Comparison of ENCODE assay signal across 30 mouse cellular contexts in genomic region chrX:9303455-9303854, GRCm38 (mm10). TPM values are rescaled to one million over a fixed set of nuclear protein-coding genes. Genes with fewer than 3 reads are reported as not detected.
DNase-seq lines count a peak whose midpoint lies in the region; ATAC-seq and TF ChIP-seq lines count a peak whose summit lies in the region.
"Had no signal": no experiment of that assay in that cellular context is flagged by ENCODE, and none has a peak within 500 bp of the region (broad histone marks: within the 10 kb centered on the region; RNA-seq: fewer than 3 reads in every experiment).

No protein-coding gene starts in this region.

- no peak for TF ChIP-seq EP300 in liver, postnatal 0 days (IDR thresholded peaks at IDR 0.05; ENCODE audit: low read depth)

- peaks cover 24% of the 10 kb centered on the region for H3K4me1 ChIP-seq in liver, embryonic 12.5 days
- H3K4me1 ChIP-seq in liver, postnatal 0 days (ENCODE audit: insufficient read depth), result no peaks in the 10 kb centered on the region
- peaks cover 28% of the 10 kb centered on the region for H3K4me1 ChIP-seq in liver, embryonic 13.5 days (replicated peaks)
- H3K4me1 ChIP-seq in liver, embryonic 16.5 days (ENCODE audit: control insufficient read depth, low read depth, low read length), result peaks cover 11% of the 10 kb centered on the region
- H3K4me1 ChIP-seq: hindbrain, embryonic 12.5 days; hindbrain, embryonic 15.5 days had no signal

- H3K9ac ChIP-seq in liver, embryonic 12.5 days, result no peak overlapping the region
- H3K9ac ChIP-seq in liver, postnatal 0 days (replicated peaks), result no peak overlapping the region
- 0 out of 2 replicates have a peak overlapping the region, but pooled peaks have one; percentile 6 for H3K9ac ChIP-seq in liver, embryonic 13.5 days
- H3K9ac ChIP-seq in liver, embryonic 16.5 days (ENCODE audit: low read depth, low read length), result no peak overlapping the region
- H3K9ac ChIP-seq: forebrain, postnatal 0 days; hindbrain, embryonic 12.5 days; hindbrain, embryonic 15.5 days had no signal

- WGBS in liver, embryonic 12.5 days (ENCODE audit: insufficient replicate concordance), result 38% methylated on average over 1 of the region's 1 CpGs
- WGBS in liver, postnatal 0 days (ENCODE audit: insufficient replicate concordance), result 37% methylated on average over 1 of the region's 1 CpGs
- 21% methylated on average over 1 of the region's 1 CpGs for WGBS in liver, embryonic 13.5 days (ENCODE audit: insufficient replicate concordance)
- WGBS in liver, embryonic 16.5 days (ENCODE audit: insufficient replicate concordance), result 25% methylated on average over 1 of the region's 1 CpGs

- H3K9me3 ChIP-seq in liver, embryonic 12.5 days (replicated peaks), result no peaks in the 10 kb centered on the region
- H3K9me3 ChIP-seq in liver, postnatal 0 days (ENCODE audit: low read length), result no peaks in the 10 kb centered on the region
- no peaks in the 10 kb centered on the region for H3K9me3 ChIP-seq in liver, embryonic 13.5 days (replicated peaks)
- no peaks in the 10 kb centered on the region for H3K9me3 ChIP-seq in liver, embryonic 16.5 days (replicated peaks; ENCODE audit: control insufficient read depth, low read length)
- H3K9me3 ChIP-seq: G1E; hindbrain, embryonic 12.5 days; hindbrain, embryonic 15.5 days had no signal

- H3K36me3 ChIP-seq in liver, embryonic 12.5 days, result peaks cover 3% of the 10 kb centered on the region
- H3K36me3 ChIP-seq in liver, postnatal 0 days (replicated peaks; ENCODE audit: insufficient read depth, low read length), result no peaks in the 10 kb centered on the region; the same call in 1 of the 2 replicates
- H3K36me3 ChIP-seq in liver, embryonic 13.5 days, result peaks cover 3% of the 10 kb centered on the region; the same call in 1 of the 2 replicates
- H3K36me3 ChIP-seq in liver, embryonic 16.5 days (ENCODE audit: control insufficient read depth, insufficient read depth), result no peaks in the 10 kb centered on the region; the same call in 1 of the 2 replicates
- H3K36me3 ChIP-seq: hindbrain, embryonic 12.5 days; hindbrain, embryonic 15.5 days had no signal

- TF ChIP-seq CTCF in liver, postnatal 0 days (IDR thresholded peaks at IDR 0.05; ENCODE audit: low read depth), result no peak

- no peak overlapping the region for H3K4me3 ChIP-seq in liver, embryonic 12.5 days
- no peak overlapping the region for H3K4me3 ChIP-seq in liver, postnatal 0 days (ENCODE audit: low read depth, low read length)
- H3K4me3 ChIP-seq in liver, embryonic 13.5 days (replicated peaks), result no peak overlapping the region
- no peak overlapping the region for H3K4me3 ChIP-seq in liver, embryonic 16.5 days (ENCODE audit: low read depth, low read length)
- H3K4me3 ChIP-seq: gastrocnemius, adult 2 months; hindbrain, embryonic 12.5 days; hindbrain, embryonic 15.5 days had no signal

- ATAC-seq in liver, embryonic 12.5 days, result peak; percentile 53; the same call in 1 of the 2 replicates
- no peak for ATAC-seq in liver, postnatal 0 days
- peak; percentile 56 for ATAC-seq in liver, embryonic 13.5 days (ENCODE audit: low read depth)
- ATAC-seq in liver, embryonic 16.5 days (ENCODE audit: low read depth), result peak; percentile 27
- ATAC-seq: forebrain, embryonic 14.5 days; forebrain, postnatal 0 days had no signal

- DNase-seq in liver, postnatal 0 days, result no peak
- DNase-seq in liver, embryonic 13.5 days, result peak; percentile 14
- DNase-seq in cerebellum, adult 9-10 months, result no peak
- DNase-seq in cerebellum, adult 18-20 months, result no peak
- no peak for DNase-seq in ovary, postnatal 14 days (ENCODE audit: low spot score)
- DNase-seq: adrenal gland, adult 2 months; adrenal gland, postnatal 14 days; B cell, adult 2 months; cerebellum, adult 2 months; cerebellum, postnatal 10 days; cerebellum, postnatal 36 days; forebrain, postnatal 0 days; gastrocnemius, adult 2 months; gastrocnemius, postnatal 14 days; heart, adult 11 months had no signal

- peak overlapping the region; percentile 70 for H3K27ac ChIP-seq in liver, embryonic 12.5 days
- no peak overlapping the region for H3K27ac ChIP-seq in liver, postnatal 0 days (ENCODE audit: low read depth)
- peak overlapping the region; percentile 77 for H3K27ac ChIP-seq in liver, embryonic 13.5 days
- H3K27ac ChIP-seq in liver, embryonic 16.5 days (ENCODE audit: low read length), result peak overlapping the region; percentile 59
- H3K27ac ChIP-seq: gastrocnemius, adult 2 months; hindbrain, embryonic 12.5 days; hindbrain, embryonic 15.5 days had no signal

- H3K27me3 ChIP-seq in liver, embryonic 12.5 days (replicated peaks), result no peaks in the 10 kb centered on the region
- H3K27me3 ChIP-seq in liver, postnatal 0 days (ENCODE audit: insufficient read depth, low read length), result no peaks in the 10 kb centered on the region
- no peaks in the 10 kb centered on the region for H3K27me3 ChIP-seq in liver, embryonic 13.5 days
- H3K27me3 ChIP-seq in liver, embryonic 16.5 days (ENCODE audit: control insufficient read depth, insufficient read depth, low read depth, low read length), result no peaks in the 10 kb centered on the region
- H3K27me3 ChIP-seq: CH12.LX; hindbrain, embryonic 12.5 days; hindbrain, embryonic 15.5 days had no signal

- peak overlapping the region; percentile 27 for H3K4me2 ChIP-seq in liver, embryonic 12.5 days
- no peak overlapping the region for H3K4me2 ChIP-seq in liver, postnatal 0 days (ENCODE audit: low read depth, low read length)
- H3K4me2 ChIP-seq in liver, embryonic 13.5 days, result peak overlapping the region; percentile 32; the same call in 1 of the 2 replicates
- 0 out of 2 replicates have a peak overlapping the region, but pooled peaks have one; percentile 6 for H3K4me2 ChIP-seq in liver, embryonic 16.5 days (ENCODE audit: low read depth, low read length)
- H3K4me2 ChIP-seq: heart, embryonic 11.5 days; hindbrain, embryonic 12.5 days; hindbrain, embryonic 15.5 days had no signal

RNA-seq across cellular contexts. Expression of gene H2al1m, which starts 19.9 kb away (rescaled TPM):
- 1.8 and 2.4 TPM in 2 replicates for polyA plus RNA-seq in liver, embryonic 12.5 days (2016; fragmentation: Nextera tagmentation; extraction: Ambion mirVana)
- polyA plus RNA-seq in liver, postnatal 0 days (2015; fragmentation: Nextera tagmentation; extraction: Ambion mirVana), result 0.44 and 0.74 TPM in 2 replicates
- 1.5 and 1.8 TPM in 2 replicates for polyA plus RNA-seq in liver, embryonic 13.5 days (2015; fragmentation: Nextera tagmentation; extraction: Ambion mirVana)
- 2.2 and 2.3 TPM in 2 replicates for polyA plus RNA-seq in liver, embryonic 16.5 days (2015; fragmentation: Nextera tagmentation; extraction: Ambion mirVana)
- polyA plus RNA-seq: embryonic facial prominence, embryonic 11.5 days; embryonic facial prominence, embryonic 14.5 days; forebrain, embryonic 11.5 days; forebrain, embryonic 14.5 days; forebrain, postnatal 0 days; G1E; heart, embryonic 14.5 days; heart, postnatal 0 days; hindbrain, embryonic 12.5 days had no signal

RNA-seq across cellular contexts. Expression of gene Xk, which starts 30.9 kb away (rescaled TPM):
- polyA plus RNA-seq in liver, embryonic 12.5 days (2016; fragmentation: Nextera tagmentation; extraction: Ambion mirVana), result 32.7 and 34.8 TPM in 2 replicates
- polyA plus RNA-seq in liver, postnatal 0 days (2015; fragmentation: Nextera tagmentation; extraction: Ambion mirVana), result 4.8 and 5.9 TPM in 2 replicates
- 18.2 and 26.5 TPM in 2 replicates for polyA plus RNA-seq in liver, embryonic 13.5 days (2015; fragmentation: Nextera tagmentation; extraction: Ambion mirVana)
- 25.2 and 26.2 TPM in 2 replicates for polyA plus RNA-seq in liver, embryonic 16.5 days (2015; fragmentation: Nextera tagmentation; extraction: Ambion mirVana)

RNA-seq across cellular contexts. Expression of gene Gm14862, which starts 46.8 kb away (rescaled TPM):
- 2.8 and 3.0 TPM in 2 replicates for polyA plus RNA-seq in liver, embryonic 12.5 days (2016; fragmentation: Nextera tagmentation; extraction: Ambion mirVana)
- polyA plus RNA-seq in liver, postnatal 0 days (2015; fragmentation: Nextera tagmentation; extraction: Ambion mirVana), result 1.4 and 1.9 TPM in 2 replicates
- 3.6 and 3.7 TPM in 2 replicates for polyA plus RNA-seq in liver, embryonic 13.5 days (2015; fragmentation: Nextera tagmentation; extraction: Ambion mirVana)
- polyA plus RNA-seq in liver, embryonic 16.5 days (2015; fragmentation: Nextera tagmentation; extraction: Ambion mirVana), result 3.4 and 3.8 TPM in 2 replicates
- polyA plus RNA-seq: adrenal gland, adult 2 months; cerebellum, adult 2 months; cortical plate, adult 2 months; embryonic facial prominence, embryonic 14.5 days; forebrain, embryonic 11.5 days; forebrain, embryonic 14.5 days; forebrain, postnatal 0 days; frontal cortex, adult 2 months; G1E; heart, postnatal 0 days; hindbrain, embryonic 15.5 days had no signal

RNA-seq across cellular contexts. Expression of gene H2al1k, which starts 47.0 kb away (rescaled TPM):
- polyA plus RNA-seq in liver, embryonic 12.5 days (2016; fragmentation: Nextera tagmentation; extraction: Ambion mirVana), result not detected in 2 replicates
- not detected in 2 replicates for polyA plus RNA-seq in liver, postnatal 0 days (2015; fragmentation: Nextera tagmentation; extraction: Ambion mirVana)
- polyA plus RNA-seq in liver, embryonic 13.5 days (2015; fragmentation: Nextera tagmentation; extraction: Ambion mirVana), result not detected in 2 replicates
- polyA plus RNA-seq in liver, embryonic 16.5 days (2015; fragmentation: Nextera tagmentation; extraction: Ambion mirVana), result not detected in 2 replicates
- polyA plus RNA-seq: adrenal gland, adult 2 months; cerebellum, adult 2 months; cortical plate, adult 2 months; embryonic facial prominence, embryonic 11.5 days; embryonic facial prominence, embryonic 14.5 days; forebrain, embryonic 11.5 days; forebrain, embryonic 14.5 days; forebrain, postnatal 0 days; frontal cortex, adult 2 months; heart, embryonic 11.5 days; heart, embryonic 14.5 days; heart, postnatal 0 days; hindbrain, embryonic 12.5 days; hindbrain, embryonic 15.5 days had no signal
